Mouse (Mus musculus) myocyte (in vitro differentiated cells): Measurements from ENCODE around the gene Slc9a2. TPM values are rescaled to one million over a fixed set of nuclear protein-coding genes. Genes with fewer than 3 reads are reported as not detected.

ENCODE experiments used
- H3K27me3 ChIP-seq: one replicate; pipeline ENCODE4 v1.6.1; 2011; ENCODE audit not compliant: control insufficient read depth, insufficient read depth, insufficient read length
- H3K36me3 ChIP-seq: one replicate; pipeline ENCODE4 v1.6.1; 2011; ENCODE audit not compliant: control insufficient read depth, insufficient read depth
- H3K4me2 ChIP-seq: one replicate; pipeline ENCODE4 v1.6.1; 2011; ENCODE audit warnings: low read depth, control low read depth
- H3K4me3 ChIP-seq: one replicate; pipeline ENCODE4 v1.5.1; 2011; ENCODE audit warnings: mild to moderate bottlenecking, control low read depth, moderate library complexity
- H3K79me2 ChIP-seq: one replicate; pipeline ENCODE4 v1.6.1; 2011; ENCODE audit not compliant: control insufficient read depth, insufficient read depth
- H3ac ChIP-seq: one replicate; pipeline ENCODE4 v1.6.1; 2011; ENCODE audit not compliant: control insufficient read depth, insufficient read length
- CEBPB ChIP-seq: IDR thresholded peaks from 2 replicates; pipeline ENCODE4 v1.6.1; 2011; ENCODE audit warnings: mild to moderate bottlenecking, moderate library complexity; ENCODE audit not compliant: poor library complexity, insufficient read depth, severe bottlenecking
- E2F4 ChIP-seq: IDR thresholded peaks from one replicate; pipeline ENCODE4 v1.6.1; 2011; ENCODE audit warnings: mild to moderate bottlenecking, control low read depth, moderate library complexity; ENCODE audit not compliant: insufficient read depth
- MAX ChIP-seq: IDR thresholded peaks from one replicate; pipeline ENCODE4 v1.6.1; 2011; ENCODE audit warnings: low read depth, mild to moderate bottlenecking, control low read depth
- MYOD1 ChIP-seq, 3 experiments: IDR thresholded peaks; one replicate each; pipeline ENCODE4 v1.6.1; 2011; ENCODE audit warnings: control low read depth in 2 of 3, low read depth in 2 of 3, mild to moderate bottlenecking in 2 of 3, moderate library complexity in 1 of 3; ENCODE audit not compliant: insufficient read length in 2 of 3, control insufficient read depth in 1 of 3
- MYOG ChIP-seq, 3 experiments: IDR thresholded peaks; one replicate each; pipeline ENCODE4 v1.6.1; 2011; ENCODE audit warnings: control low read depth in 2 of 3, low read depth in 2 of 3, mild to moderate bottlenecking in 2 of 3; ENCODE audit not compliant: insufficient read length in 2 of 3, control insufficient read depth in 1 of 3, insufficient read depth in 1 of 3
- POLR2A ChIP-seq: IDR thresholded peaks from one replicate; pipeline ENCODE4 v1.6.1; 2011; ENCODE audit warnings: low read depth, mild to moderate bottlenecking, control low read depth, moderate library complexity; ENCODE audit not compliant: insufficient read length
- POLR2AphosphoS2 ChIP-seq: IDR thresholded peaks from one replicate; pipeline ENCODE4 v1.6.1; 2011; ENCODE audit warnings: low read depth, control low read depth; ENCODE audit not compliant: insufficient read length
- REST ChIP-seq: IDR thresholded peaks from one replicate; pipeline ENCODE4 v1.6.1; 2011; ENCODE audit warnings: mild to moderate bottlenecking, control low read depth, moderate library complexity; ENCODE audit not compliant: insufficient read depth, insufficient read length
- SRF ChIP-seq: IDR thresholded peaks from one replicate; pipeline ENCODE4 v1.6.1; 2011; ENCODE audit warnings: low read depth; ENCODE audit not compliant: control insufficient read depth, insufficient read length
- TCF12 ChIP-seq: IDR thresholded peaks from one replicate; pipeline ENCODE4 v1.6.1; 2011; ENCODE audit warnings: mild to moderate bottlenecking, control low read depth; ENCODE audit not compliant: poor library complexity, insufficient read depth, severe bottlenecking
- TCF3 ChIP-seq: IDR thresholded peaks from one replicate; pipeline ENCODE4 v1.6.1; 2011; ENCODE audit warnings: low read depth, control low read depth; ENCODE audit not compliant: insufficient read length
- USF1 ChIP-seq: IDR thresholded peaks from one replicate; pipeline ENCODE4 v1.6.1; 2011; ENCODE audit warnings: low read depth, mild to moderate bottlenecking, control low read depth, moderate library complexity
- polyA plus RNA-seq: library from polyadenylated mRNA; unstranded; fragments of >200 nt; fragmentation: generic; extraction: Trizol; gene quantifications from one replicate; pipeline ENCODE4 v1.2.1, GENCODE M21; 2012; ENCODE audit warnings: missing spikeins

Slc9a2 gene
- polyA plus RNA-seq, 1 experiment: 2.4 TPM

DNA sequence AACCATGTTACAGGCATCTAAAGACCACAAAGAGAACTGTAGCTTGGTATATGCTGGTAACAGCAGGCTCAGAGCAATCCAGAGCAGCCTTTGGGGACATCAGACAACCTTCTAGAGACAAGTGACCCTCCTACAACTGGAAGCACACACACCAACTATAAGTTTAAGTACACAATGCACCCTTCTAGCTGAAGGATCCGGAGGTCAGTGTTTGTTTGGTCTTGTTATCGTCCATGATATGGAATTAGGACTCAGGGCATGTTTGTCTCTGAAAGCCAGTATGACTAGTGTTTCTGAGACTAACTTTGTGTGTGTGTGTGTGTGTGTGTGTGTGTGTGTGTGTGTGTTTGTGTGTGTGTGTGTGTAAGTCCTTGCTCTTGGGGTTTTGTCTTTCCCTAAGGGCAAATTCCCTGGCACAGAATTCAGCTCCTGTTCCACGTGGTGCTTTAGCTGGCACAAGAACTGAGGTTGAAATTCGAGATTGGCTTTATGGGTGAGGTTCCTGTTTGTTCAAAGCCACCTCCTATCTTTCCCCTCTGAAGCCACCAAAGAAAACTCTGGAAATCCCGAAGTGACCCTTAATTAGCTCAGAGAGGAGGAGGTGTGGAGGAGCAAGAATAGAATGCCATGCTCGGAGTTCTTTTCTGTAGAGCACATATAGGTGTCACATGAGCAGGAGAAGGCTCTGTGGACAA, 29.4 kb upstream of the Slc9a2 start:
- no peaks in the 10 kb centered on the region for H3K27me3 ChIP-seq
- H3K4me3 ChIP-seq: no peak overlapping the region
- peak overlapping the region; percentile 1 for H3K4me2 ChIP-seq
- TF ChIP-seq SRF: no peak
- peak; percentile 51 for TF ChIP-seq USF1
- no peak overlapping the region for H3ac ChIP-seq
- no peaks in the 10 kb centered on the region for H3K79me2 ChIP-seq
- H3K36me3 ChIP-seq: no peaks in the 10 kb centered on the region

DNA sequence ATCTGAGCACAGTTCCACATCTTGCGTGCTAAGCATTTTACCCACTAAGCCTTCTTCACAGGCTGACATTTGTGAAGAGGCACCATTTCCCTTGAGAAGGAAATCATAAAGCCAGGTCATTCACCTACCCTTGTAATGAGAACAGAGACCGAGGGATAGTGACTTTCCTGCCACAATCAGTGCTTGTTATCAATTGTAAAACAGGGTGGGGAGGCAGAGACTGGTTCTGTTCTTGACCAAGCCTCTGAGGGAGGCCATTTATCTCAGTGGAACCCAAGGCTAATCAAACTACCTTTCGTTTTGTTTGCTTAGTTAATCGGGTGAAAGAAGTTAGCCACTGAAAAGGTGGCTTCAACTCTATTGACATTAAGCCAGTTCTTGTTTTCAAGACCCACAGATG, 23.3 kb upstream of the Slc9a2 start:
- H3K36me3 ChIP-seq: no peaks in the 10 kb centered on the region
- H3ac ChIP-seq: no peak overlapping the region
- TF ChIP-seq E2F4: no peak
- no peak for TF ChIP-seq SRF
- TF ChIP-seq TCF3: no peak
- no peak for TF ChIP-seq POLR2A
- no peak for TF ChIP-seq MYOD1 (IDR thresholded peaks at IDR 0.05; ENCODE audit: control insufficient read depth in 1 of 3, insufficient read length in 2 of 3, low read depth in 2 of 3)
- no peak for TF ChIP-seq POLR2AphosphoS2
- TF ChIP-seq CEBPB: no peak
- no peak for TF ChIP-seq TCF12
- TF ChIP-seq MYOG (IDR thresholded peaks at IDR 0.05; ENCODE audit: control insufficient read depth in 1 of 3, insufficient read depth in 1 of 3, insufficient read length in 2 of 3, low read depth in 2 of 3): no peak
- TF ChIP-seq REST: no peak
- TF ChIP-seq USF1: no peak
- TF ChIP-seq MAX: no peak
- no peak overlapping the region for H3K4me2 ChIP-seq
- no peak overlapping the region for H3K4me3 ChIP-seq
- no peaks in the 10 kb centered on the region for H3K27me3 ChIP-seq
- H3K79me2 ChIP-seq: no peaks in the 10 kb centered on the region

DNA sequence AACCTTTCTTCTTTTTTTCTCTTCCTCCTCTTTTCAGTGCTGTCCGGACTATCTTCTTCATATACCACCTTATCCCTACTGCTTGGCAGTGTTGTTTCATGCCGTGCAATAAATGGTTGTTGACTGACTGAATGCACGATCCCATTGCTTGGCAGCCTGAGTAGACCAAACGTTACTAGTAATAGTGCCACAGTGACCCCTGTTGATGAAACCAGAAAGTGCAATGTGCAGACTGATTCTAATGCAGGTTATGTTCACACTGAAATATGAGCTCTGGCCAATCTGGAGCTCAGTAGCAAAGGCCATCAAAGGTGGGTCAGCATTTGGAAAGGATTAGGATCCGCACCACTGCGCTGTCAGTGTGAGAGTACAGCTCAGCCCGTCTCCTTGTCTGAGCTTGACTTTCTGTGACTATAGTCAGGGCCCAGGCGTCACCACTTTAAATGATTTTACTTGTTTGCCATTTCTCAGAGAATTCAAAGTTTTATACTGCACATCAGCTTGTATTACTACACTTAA, 22.3 kb upstream of the Slc9a2 start:
- H3K27me3 ChIP-seq: no peaks in the 10 kb centered on the region
- H3K4me3 ChIP-seq: no peak overlapping the region
- no peaks in the 10 kb centered on the region for H3K36me3 ChIP-seq
- no peaks in the 10 kb centered on the region for H3K79me2 ChIP-seq
- no peak overlapping the region for H3ac ChIP-seq
- H3K4me2 ChIP-seq: peak overlapping the region; percentile 69
- no peak for TF ChIP-seq MYOD1 (IDR thresholded peaks at IDR 0.05; ENCODE audit: control insufficient read depth in 1 of 3, insufficient read length in 2 of 3, low read depth in 2 of 3)
- no peak for TF ChIP-seq TCF12
- no peak for TF ChIP-seq MAX
- TF ChIP-seq MYOG (IDR thresholded peaks at IDR 0.05; ENCODE audit: control insufficient read depth in 1 of 3, insufficient read depth in 1 of 3, insufficient read length in 2 of 3, low read depth in 2 of 3): no peak
- TF ChIP-seq POLR2A: no peak
- no peak for TF ChIP-seq USF1
- TF ChIP-seq SRF: no peak
- no peak for TF ChIP-seq POLR2AphosphoS2
- no peak for TF ChIP-seq TCF3
- TF ChIP-seq REST: no peak
- TF ChIP-seq CEBPB: no peak
- no peak for TF ChIP-seq E2F4

DNA sequence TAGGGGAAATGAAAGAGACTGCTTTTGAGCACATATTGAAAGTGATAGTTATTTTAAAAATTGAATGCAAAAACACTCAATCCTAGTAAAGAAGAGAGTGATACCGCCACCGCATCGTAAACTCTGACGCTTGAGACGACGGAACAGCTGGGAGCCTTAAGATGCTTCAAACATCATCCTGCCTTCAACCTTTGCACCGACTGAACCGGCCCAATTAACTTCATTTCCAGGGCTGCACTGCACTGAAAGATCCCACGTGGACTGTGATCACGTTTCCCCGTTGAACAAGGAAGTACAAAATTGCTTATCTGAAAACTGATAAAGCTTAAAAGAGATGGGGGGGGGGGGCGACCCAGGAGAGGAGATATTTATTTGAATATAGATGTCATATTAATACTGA, 21.4 kb upstream of the Slc9a2 start:
- no peaks in the 10 kb centered on the region for H3K79me2 ChIP-seq
- H3ac ChIP-seq: no peak overlapping the region
- H3K4me3 ChIP-seq: no peak overlapping the region
- H3K4me2 ChIP-seq: peak overlapping the region; percentile 69
- TF ChIP-seq MAX (no peak), POLR2AphosphoS2 (no peak), TCF12 (no peak), POLR2A (no peak), USF1 (no peak), TCF3 (no peak), MYOD1 (IDR thresholded peaks at IDR 0.05; ENCODE audit: control insufficient read depth in 1 of 3, insufficient read length in 2 of 3, low read depth in 2 of 3) (peak; percentile 40 to 77 (median 66))
- no peaks in the 10 kb centered on the region for H3K36me3 ChIP-seq
- H3K27me3 ChIP-seq: no peaks in the 10 kb centered on the region

DNA sequence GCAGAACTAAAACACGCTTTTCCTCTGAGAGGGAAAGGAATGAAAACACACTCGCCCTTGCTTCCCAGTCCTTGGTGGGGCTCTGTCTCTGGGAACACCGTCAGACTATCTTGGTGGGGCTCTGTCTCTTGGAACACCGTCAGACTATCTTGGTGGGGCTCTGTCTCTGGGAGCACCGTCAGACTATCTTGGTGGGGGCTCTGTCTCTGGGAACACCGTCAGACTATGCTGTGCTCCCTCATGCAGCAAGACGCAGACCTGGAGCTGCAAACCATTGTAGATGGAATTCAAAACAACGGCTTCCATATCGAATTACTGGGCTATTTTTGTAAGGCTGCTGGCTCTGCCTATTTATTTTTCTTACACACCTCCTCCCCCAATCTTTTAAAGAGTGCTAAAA, 20.9 kb upstream of the Slc9a2 start:
- no peaks in the 10 kb centered on the region for H3K27me3 ChIP-seq
- H3K79me2 ChIP-seq: no peaks in the 10 kb centered on the region
- no peak overlapping the region for H3K4me3 ChIP-seq
- H3K4me2 ChIP-seq: peak overlapping the region; percentile 69
- TF ChIP-seq E2F4: no peak
- TF ChIP-seq CEBPB: no peak
- TF ChIP-seq POLR2AphosphoS2: no peak
- TF ChIP-seq TCF3: no peak
- TF ChIP-seq MAX: no peak
- no peak for TF ChIP-seq USF1
- no peaks in the 10 kb centered on the region for H3K36me3 ChIP-seq
- no peak overlapping the region for H3ac ChIP-seq
